Mouse (Mus musculus): Measurements from ENCODE around the gene Exosc1. TPM values are rescaled to one million over a fixed set of nuclear protein-coding genes. Genes with fewer than 3 reads are reported as not detected.

Gene Exosc1
- total RNA-seq, 2 experiments from 2014 or later = 10.8 to 12.4 TPM

- no peak for DNase-seq (ENCODE audit: low spot score)
- intact Hi-C loops (cut with DNase I) = no loop called here
Observed at GRCm38 (mm10) chr19:41894959-41895358, 38.3 kb downstream of the Exosc1 start.

GRCm38 (mm10) chr19:41888191-41888590 is 45.0 kb downstream of the Exosc1 start:
- intact Hi-C loops (cut with DNase I) = no loop called here
- no peak for DNase-seq (ENCODE audit: low spot score)

- intact Hi-C loops (cut with DNase I) = no loop called here
- DNase-seq (ENCODE audit: low spot score) = no peak
Observed at GRCm38 (mm10) chr19:41883882-41884281, 49.3 kb downstream of the Exosc1 start.

- no peak for DNase-seq (ENCODE audit: low spot score)
- intact Hi-C loops (cut with DNase I) = no loop called here
Observed at GRCm38 (mm10) chr19:41881842-41882241, 51.4 kb downstream of the Exosc1 start.

- intact Hi-C loops (cut with DNase I) = no loop called here
Observed at GRCm38 (mm10) chr19:41874356-41874755, 58.9 kb downstream of the Exosc1 start.

More at GRCm38 (mm10) chr19:41874356-41874755, 58.9 kb downstream of the Exosc1 start:
- DNase-seq (ENCODE audit: low spot score) = no peak

Other genes starting within 250 kb of the Exosc1 start
- under 1 TPM; 0.17 to 0.31 TPM for gene Slit1, start 189.8 kb downstream of the Exosc1 start, total RNA-seq (2021)
- gene Arhgap19, start 131.4 kb downstream of the Exosc1 start, total RNA-seq (2021) = 1 to 10 TPM; 1.6 to 1.8 TPM
- gene Frat1, start 103.5 kb downstream of the Exosc1 start, total RNA-seq (2021) = 1 to 10 TPM; 3.7 to 4.9 TPM
- 1 to 10 TPM; 5.6 to 5.8 TPM for gene Frat2, start 85.3 kb downstream of the Exosc1 start, total RNA-seq (2021)
- 10 to 100 TPM; 14.1 to 15.5 TPM for gene Rrp12, start 37.2 kb downstream of the Exosc1 start, total RNA-seq (2021)
- gene Pgam1, start 21.5 kb downstream of the Exosc1 start, total RNA-seq (2021) = 100 to 1,000 TPM in 1 of 2 experiments, 10 to 100 TPM in 1; 98.5 to 103 TPM
- gene Zdhhc16, start 57 bp upstream of the Exosc1 start, total RNA-seq (2021) = 10 to 100 TPM; 17.1 to 17.6 TPM
- 10 to 100 TPM; 13.2 to 17.2 TPM for gene Mms19, start 47.7 kb upstream of the Exosc1 start, total RNA-seq (2021)
- gene Ubtd1, start 48.3 kb upstream of the Exosc1 start, total RNA-seq (2021) = 10 to 100 TPM; 22.3 to 23.8 TPM
- gene Ankrd2, start 102.6 kb upstream of the Exosc1 start, total RNA-seq (2021) = not detected
- 1 to 10 TPM; 1.1 to 1.7 TPM for gene Hoga1, start 112.2 kb upstream of the Exosc1 start, total RNA-seq (2021)
- gene 4933411K16Rik, start 118.8 kb upstream of the Exosc1 start, total RNA-seq (2021) = not detected
- 1 to 10 TPM; 3.3 to 3.7 TPM for gene Morn4, start 152.9 kb upstream of the Exosc1 start, total RNA-seq (2021)
- gene Pi4k2a, start 157.0 kb upstream of the Exosc1 start, total RNA-seq (2021) = 10 to 100 TPM; 18.4 to 19.0 TPM
- gene Avpi1, start 195.6 kb upstream of the Exosc1 start, total RNA-seq (2021) = 10 to 100 TPM in 1 of 2 experiments, 1 to 10 TPM in 1; 9.7 to 14.5 TPM
- 10 to 100 TPM; 20.9 to 24.3 TPM for gene Marveld1, start 214.0 kb upstream of the Exosc1 start, total RNA-seq (2021)
- 10 to 100 TPM; 18.3 to 23.0 TPM for gene Zfyve27, start 230.5 kb upstream of the Exosc1 start, total RNA-seq (2021)